Mouse (Mus musculus): ENCODE measurements around the gene Ccdc24.

DNA sequence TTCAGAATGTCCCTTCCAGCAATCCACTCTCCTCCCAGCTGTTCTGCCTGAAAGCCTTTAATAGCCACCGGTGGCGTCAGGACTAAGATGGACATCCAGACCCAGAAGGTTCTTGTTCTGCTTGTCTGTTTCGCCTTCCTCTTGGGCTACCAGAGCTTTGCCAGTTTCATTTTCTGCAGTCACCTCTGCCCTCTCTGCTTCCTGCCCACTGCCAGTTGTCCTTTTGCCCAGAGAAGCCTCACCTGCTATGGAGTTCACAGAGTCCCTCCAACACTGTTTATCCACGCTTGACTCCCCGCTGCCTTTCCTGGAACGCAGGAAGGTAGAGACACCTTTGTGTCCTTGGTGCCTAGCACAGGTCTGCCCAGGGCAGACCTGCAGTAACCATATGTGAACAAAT, 33.0 kb downstream of the Ccdc24 start:
- no peak for TF ChIP-seq CTCF (IDR thresholded peaks at IDR 0.05; ENCODE audit: borderline replicate concordance, insufficient read depth, low read depth, low read length)
- TF ChIP-seq POLR2A (IDR thresholded peaks at IDR 0.05; ENCODE audit: borderline replicate concordance, insufficient read depth, low read length): no peak

Measured in cerebellum, adult 2 months (tissue).